Mouse (Mus musculus) heart, embryonic 12.5 days (tissue): ENCODE measurements around the gene Ccdc127. TPM values are rescaled to one million over a fixed set of nuclear protein-coding genes. Genes with fewer than 3 reads are reported as not detected.

Experiments used
- ATAC-seq: fragments of 200-750 bp; cut with Nextera tagmentation; 2 replicates; pipeline ENCODE4 v1.8.0; 2017; ENCODE audit warnings: moderate TSS enrichment, moderate library complexity; ENCODE audit not compliant: insufficient number of reproducible peaks, low FRiP score
- H3K27ac ChIP-seq: fragments of 300-500 bp; sonication (generic); 2 replicates; pipeline ENCODE4 v1.5.1; 2016; ENCODE audit warnings: mild to moderate bottlenecking, moderate library complexity; ENCODE audit not compliant: poor library complexity, severe bottlenecking
- H3K27me3 ChIP-seq: fragments of 300-500 bp; sonication (generic); replicated peaks from 2 replicates; pipeline ENCODE4 v1.6.1; 2016; ENCODE audit warnings: mild to moderate bottlenecking, moderate library complexity
- H3K36me3 ChIP-seq: fragments of 300-500 bp; sonication (generic); 2 replicates; pipeline ENCODE4 v1.6.1; 2016; ENCODE audit warnings: mild to moderate bottlenecking, moderate library complexity
- H3K4me1 ChIP-seq: fragments of 300-500 bp; sonication (generic); replicated peaks from 2 replicates; pipeline ENCODE4 v1.6.1; 2016; ENCODE audit warnings: mild to moderate bottlenecking
- H3K4me2 ChIP-seq: fragments of 300-500 bp; sonication (generic); 2 replicates; pipeline ENCODE4 v1.6.1; 2016; ENCODE audit warnings: mild to moderate bottlenecking, moderate library complexity
- H3K4me3 ChIP-seq: fragments of 300-500 bp; sonication (generic); 2 replicates; pipeline ENCODE4 v1.5.1; 2016; ENCODE audit warnings: mild to moderate bottlenecking
- H3K9ac ChIP-seq: fragments of 300-500 bp; sonication (generic); 2 replicates; pipeline ENCODE4 v1.6.1; 2016; ENCODE audit warnings: mild to moderate bottlenecking, moderate library complexity
- H3K9me3 ChIP-seq: fragments of 300-500 bp; sonication (generic); replicated peaks from 2 replicates; pipeline ENCODE4 v1.6.1; 2016; ENCODE audit warnings: mild to moderate bottlenecking, moderate library complexity
- WGBS: fragments of 180-500 bp; shearing (Covaris S2); methylation state at CpG from one replicate; pipeline ENCODE4 v1.1.7; 2016; 5-methylcytosine and 5-hydroxymethylcytosine counted together
- polyA plus RNA-seq: library from polyadenylated mRNA; unstranded; fragments of >200 nt; fragmentation: Nextera tagmentation; extraction: Ambion mirVana; gene quantifications from 2 replicates; pipeline ENCODE4 v1.2.1, GENCODE M21; 2016

Ccdc127 gene
- 48.7 and 54.9 TPM in 2 replicates for polyA plus RNA-seq

GRCm38 (mm10) chr13:74349566-74350434 is at the start of gene Ccdc127, which contains the start of gene Sdha:
Ccdc127 (plus strand) TSS chr13:74350309.
Sdha (minus strand) TSS chr13:74350280.
- ATAC-seq, result peak; percentile 98
- no peaks in the 10 kb centered on the region for H3K27me3 ChIP-seq
- H3K9me3 ChIP-seq, result no peaks in the 10 kb centered on the region
- peak within 1 kb of the TSS; percentile 93 for H3K27ac ChIP-seq
- H3K4me3 ChIP-seq, result peak within 1 kb of the TSS; percentile 85
- H3K9ac ChIP-seq, result peak within 1 kb of the TSS; percentile 95
- 1% methylated on average over 57 of the region's 57 CpGs for WGBS
- H3K36me3 ChIP-seq, result peaks cover 17% of the 10 kb centered on the region
- peak within 1 kb of the TSS; percentile 76 for H3K4me2 ChIP-seq
- peaks cover 11% of the 10 kb centered on the region for H3K4me1 ChIP-seq

- H3K36me3 ChIP-seq, result peaks cover 37% of the 10 kb centered on the region
- H3K27ac ChIP-seq, result no peak overlapping the region
- H3K9ac ChIP-seq, result no peak overlapping the region
- H3K4me3 ChIP-seq, result no peak overlapping the region
- 41% methylated on average over 4 of the region's 4 CpGs for WGBS
- no peak for ATAC-seq
- H3K9me3 ChIP-seq, result no peaks in the 10 kb centered on the region
- no peak overlapping the region for H3K4me2 ChIP-seq
- H3K4me1 ChIP-seq, result no peaks in the 10 kb centered on the region
- no peaks in the 10 kb centered on the region for H3K27me3 ChIP-seq
Observed at GRCm38 (mm10) chr13:74300925-74301606, 49.0 kb upstream of the Ccdc127 start.

GRCm38 (mm10) chr13:74301607-74301984 is 48.5 kb upstream of the Ccdc127 start:
- no peaks in the 10 kb centered on the region for H3K4me1 ChIP-seq
- H3K27ac ChIP-seq, result no peak overlapping the region
- H3K27me3 ChIP-seq, result no peaks in the 10 kb centered on the region
- H3K4me2 ChIP-seq, result no peak overlapping the region
- H3K36me3 ChIP-seq, result peaks cover 41% of the 10 kb centered on the region
- ATAC-seq, result no peak
- no peak overlapping the region for H3K9ac ChIP-seq
- WGBS, result 65% methylated on average over 6 of the region's 6 CpGs
- H3K4me3 ChIP-seq, result no peak overlapping the region
- H3K9me3 ChIP-seq, result no peaks in the 10 kb centered on the region

GRCm38 (mm10) chr13:74302050-74303037 is 47.8 kb upstream of the Ccdc127 start:
- WGBS, result 75% methylated on average over 10 of the region's 10 CpGs
- Histone ChIP-seq H3K4me3 (no peak overlapping the region), H3K36me3 (peaks cover 48% of the 10 kb centered on the region), H3K9ac (no peak overlapping the region), H3K4me1 (no peaks in the 10 kb centered on the region), H3K9me3 (no peaks in the 10 kb centered on the region), H3K4me2 (no peak overlapping the region), H3K27ac (no peak overlapping the region), H3K27me3 (no peaks in the 10 kb centered on the region)
- ATAC-seq, result no peak

GRCm38 (mm10) chr13:74305380-74305779 is 44.7 kb upstream of the Ccdc127 start:
- Histone ChIP-seq H3K27me3 (no peaks in the 10 kb centered on the region), H3K4me2 (no peak overlapping the region), H3K36me3 (peaks cover 72% of the 10 kb centered on the region), H3K4me3 (no peak overlapping the region), H3K4me1 (no peaks in the 10 kb centered on the region), H3K9me3 (no peaks in the 10 kb centered on the region), H3K9ac (no peak overlapping the region), H3K27ac (no peak overlapping the region)
- 87% methylated on average over 6 of the region's 6 CpGs for WGBS
- ATAC-seq, result no peak

- H3K27ac ChIP-seq, result no peak overlapping the region
- no peak overlapping the region for H3K9ac ChIP-seq
- WGBS, result 93% methylated on average over 1 of the region's 1 CpGs
- no peak overlapping the region for H3K4me3 ChIP-seq
- no peaks in the 10 kb centered on the region for H3K4me1 ChIP-seq
- H3K9me3 ChIP-seq, result no peaks in the 10 kb centered on the region
- H3K36me3 ChIP-seq, result peaks cover 76% of the 10 kb centered on the region
- no peak for ATAC-seq
- H3K27me3 ChIP-seq, result no peaks in the 10 kb centered on the region
- no peak overlapping the region for H3K4me2 ChIP-seq
Observed at GRCm38 (mm10) chr13:74305780-74306179, 44.3 kb upstream of the Ccdc127 start.

- WGBS, result 92% methylated on average over 3 of the region's 3 CpGs
Observed at GRCm38 (mm10) chr13:74314616-74315015, 35.5 kb upstream of the Ccdc127 start.

GRCm38 (mm10) chr13:74316386-74316785 is 33.7 kb upstream of the Ccdc127 start:
- H3K9me3 ChIP-seq, result no peaks in the 10 kb centered on the region
- H3K27ac ChIP-seq, result no peak overlapping the region
- no peak for ATAC-seq
- peak overlapping the region; percentile 88 for H3K9ac ChIP-seq
- H3K27me3 ChIP-seq, result no peaks in the 10 kb centered on the region
- peak overlapping the region; percentile 92 for H3K4me3 ChIP-seq
- H3K4me1 ChIP-seq, result peaks cover 10% of the 10 kb centered on the region; the same call in 1 of the 2 replicates
- H3K4me2 ChIP-seq, result peak overlapping the region; percentile 72
- peaks cover 28% of the 10 kb centered on the region for H3K36me3 ChIP-seq
- WGBS, result 27% methylated on average over 4 of the region's 4 CpGs

More at GRCm38 (mm10) chr13:74314616-74315015, 35.5 kb upstream of the Ccdc127 start:
- peaks cover 10% of the 10 kb centered on the region; the same call in 1 of the 2 replicates for H3K4me1 ChIP-seq
- no peak overlapping the region for H3K4me3 ChIP-seq
- H3K27me3 ChIP-seq, result no peaks in the 10 kb centered on the region
- no peak overlapping the region for H3K27ac ChIP-seq
- H3K9ac ChIP-seq, result no peak overlapping the region
- no peak for ATAC-seq
- no peaks in the 10 kb centered on the region for H3K9me3 ChIP-seq
- peaks cover 24% of the 10 kb centered on the region for H3K36me3 ChIP-seq
- no peak overlapping the region for H3K4me2 ChIP-seq

GRCm38 (mm10) chr13:74316789-74317169 is 33.3 kb upstream of the Ccdc127 start:
- peak overlapping the region; percentile 88 for H3K9ac ChIP-seq
- peak overlapping the region; percentile 51; the same call in 1 of the 2 replicates for H3K27ac ChIP-seq
- H3K9me3 ChIP-seq, result no peaks in the 10 kb centered on the region
- H3K4me1 ChIP-seq, result peaks cover 10% of the 10 kb centered on the region; the same call in 1 of the 2 replicates
- no peaks in the 10 kb centered on the region for H3K27me3 ChIP-seq
- peaks cover 28% of the 10 kb centered on the region for H3K36me3 ChIP-seq
- ATAC-seq, result no peak; the same call in 1 of the 2 replicates
- H3K4me3 ChIP-seq, result peak overlapping the region; percentile 92
- WGBS, result 3% methylated on average over 15 of the region's 15 CpGs
- H3K4me2 ChIP-seq, result peak overlapping the region; percentile 72

GRCm38 (mm10) chr13:74317170-74317849 is 32.8 kb upstream of the Ccdc127 start, which contains the start of gene Pdcd6:
Pdcd6 (minus strand) TSS chr13:74317580.
- peak within 1 kb of the TSS; percentile 72 for H3K4me2 ChIP-seq
- H3K27me3 ChIP-seq, result no peaks in the 10 kb centered on the region
- H3K4me3 ChIP-seq, result peak within 1 kb of the TSS; percentile 92
- ATAC-seq, result peak; percentile 100
- peak within 1 kb of the TSS; percentile 52 for H3K27ac ChIP-seq
- H3K9ac ChIP-seq, result peak within 1 kb of the TSS; percentile 88
- H3K4me1 ChIP-seq, result peaks cover 10% of the 10 kb centered on the region; the same call in 1 of the 2 replicates
- WGBS, result 0% methylated on average over 36 of the region's 36 CpGs
- H3K36me3 ChIP-seq, result peaks cover 32% of the 10 kb centered on the region
- H3K9me3 ChIP-seq, result no peaks in the 10 kb centered on the region
